In genomic region chr8:103702236-103702635, GRCm38 (mm10) we compare ENCODE assay signal across 24 mouse cellular contexts.
A peak's percentile ranks its signal among the peaks of the same experiment; 100 is the strongest.
DNase-seq lines count a peak whose midpoint lies in the region; TF ChIP-seq lines count a peak whose summit lies in the region.
"Had no signal": no experiment of that assay in that cellular context is flagged by ENCODE, and none has a peak within 500 bp of the region (broad histone marks: within the 10 kb centered on the region; RNA-seq: fewer than 3 reads in every experiment).

No protein-coding gene starts in this region.

- H3K9ac ChIP-seq in ES-E14 (ENCODE audit: insufficient read depth, low read depth, low read length, poor library complexity, severe bottlenecking) = no peak overlapping the region
- H3K9ac ChIP-seq: embryonic facial prominence, embryonic 15.5 days; hindbrain, embryonic 14.5 days; intestine, embryonic 15.5 days; limb, embryonic 13.5 days; liver, embryonic 12.5 days; midbrain, embryonic 12.5 days had no signal

- no peaks in the 10 kb centered on the region for H3K9me3 ChIP-seq in ES-E14 (ENCODE audit: control insufficient read depth, insufficient read depth, low read depth, low read length)
- H3K9me3 ChIP-seq: embryonic facial prominence, embryonic 15.5 days; heart, embryonic 10.5 days; intestine, embryonic 15.5 days; liver, embryonic 12.5 days had no signal

- DNase-seq in adrenal gland, postnatal 10 days = peak; percentile 16
- no peak for DNase-seq in adrenal gland, adult 8-10 months
- DNase-seq in 3134 (ENCODE audit: extremely low read depth, insufficient read length, low spot score) (peak; percentile 9), ES-E14 (ENCODE audit: low read depth, low spot score) (no peak)
- DNase-seq in brain, adult 2 months (ENCODE audit: low read depth, low spot score) = peak; percentile 26
- DNase-seq in spleen, postnatal 14 days (ENCODE audit: low spot score in 2 of 2) = no peak
- no peak for DNase-seq in frontal cortex, postnatal 36 days (ENCODE audit: low spot score in 2 of 2)
- DNase-seq: B cell, adult 2 months; cerebellum, adult 8-10 months; cerebellum, postnatal 36 days; gastrocnemius, postnatal 10 days; heart, postnatal 4 days; kidney, postnatal 36 days; layer of hippocampus, postnatal 36 days; lung, adult 2 months; thymus, adult 2 months had no signal

- in situ Hi-C loops in ES-E14 (cut with MboI; ENCODE audit: low sequenced_read_pairs in 2 of 2, unreplicated experiment in 2 of 2) = no loop called here

- no peaks in the 10 kb centered on the region for H3K36me3 ChIP-seq in ES-E14 (ENCODE audit: control insufficient read depth, insufficient read depth, low read length, poor library complexity, severe bottlenecking)
- H3K36me3 ChIP-seq: embryonic facial prominence, embryonic 15.5 days; heart, embryonic 10.5 days; intestine, embryonic 15.5 days; limb, embryonic 13.5 days; liver, embryonic 12.5 days; midbrain, embryonic 12.5 days had no signal

- no peaks in the 10 kb centered on the region for H3K4me1 ChIP-seq in ES-E14 (ENCODE audit: control insufficient read depth in 2 of 2, insufficient read depth in 2 of 2, low read length in 2 of 2, poor library complexity in 1 of 2)
- H3K4me1 ChIP-seq: embryonic facial prominence, embryonic 15.5 days; heart, embryonic 10.5 days; intestine, embryonic 15.5 days; limb, embryonic 13.5 days; liver, embryonic 12.5 days; midbrain, embryonic 12.5 days had no signal

- H3K4me3 ChIP-seq in ES-E14 (ENCODE audit: insufficient read depth in 1 of 2, low read depth in 1 of 2, low read length in 2 of 2, poor library complexity in 1 of 2, severe bottlenecking in 1 of 2) = no peak overlapping the region
- H3K4me3 ChIP-seq: embryonic facial prominence, embryonic 15.5 days; heart, embryonic 10.5 days; intestine, embryonic 15.5 days; limb, embryonic 13.5 days; liver, embryonic 12.5 days; midbrain, embryonic 12.5 days had no signal

- no peak overlapping the region for H3K27ac ChIP-seq in ES-E14 (ENCODE audit: insufficient read depth, low read depth, low read length, poor library complexity, severe bottlenecking)
- H3K27ac ChIP-seq: embryonic facial prominence, embryonic 15.5 days; heart, embryonic 10.5 days; hindbrain, embryonic 14.5 days; intestine, embryonic 15.5 days; limb, embryonic 13.5 days; liver, embryonic 12.5 days; midbrain, embryonic 12.5 days; stomach, postnatal 0 days had no signal

TF ChIP-seq in ES-E14, 5 proteins besides CTCF, POLR2A, EP300 and RAD21:
- TF ChIP-seq ZNF384 (IDR thresholded peaks at IDR 0.05; ENCODE audit: low read depth, low read length) (no peak), MAFK (IDR thresholded peaks at IDR 0.05; ENCODE audit: insufficient read depth, low read depth, low read length) (peak; percentile 82), CHD2 (IDR thresholded peaks at IDR 0.05; ENCODE audit: low read depth, low read length) (no peak), ZC3H11A (IDR thresholded peaks at IDR 0.05; ENCODE audit: borderline replicate concordance, low read depth, low read length) (no peak), HCFC1 (IDR thresholded peaks at IDR 0.05; ENCODE audit: borderline replicate concordance, insufficient read depth, low read length) (no peak)

Comparison
In these comparisons a context has a peak if more than half of its experiments do, and no peak if none do; other contexts are left out.
1. DNase-seq: peak in adrenal gland, postnatal 10 days (single experiment), 3134 (single experiment) and brain, adult 2 months (single experiment); none in adrenal gland, adult 8-10 months (single experiment), ES-E14 (single experiment), spleen, postnatal 14 days (0 of 2) and frontal cortex, postnatal 36 days (0 of 2).